Mouse (Mus musculus): Measurements from ENCODE around the gene Cadm1.

- TF ChIP-seq CTCF (IDR thresholded peaks at IDR 0.05; ENCODE audit: borderline replicate concordance, control insufficient read depth, extremely low read depth, insufficient read depth, low read length, poor library complexity) (no peak), POLR2A (IDR thresholded peaks at IDR 0.05; ENCODE audit: control insufficient read depth, extremely low read depth, insufficient read depth, low read length, poor library complexity) (no peak)
These were observed 173.3 kb downstream of the Cadm1 start for GRCm38 (mm10) chr9:47703026-47703876.

Data from thymus, adult 2 months (tissue).